Mouse (Mus musculus): ENCODE data around the gene Gtpbp8.

Gtpbp8 gene

GRCm38 (mm10) chr16:44745866-44746562 is at the start of gene Gtpbp8:
TSS of gene Gtpbp8 (minus strand) at chr16:44746363.
- DNase-seq, result peak; percentile 98

- no peak for DNase-seq
Measured at GRCm38 (mm10) chr16:44794416-44794815, 48.3 kb upstream of the Gtpbp8 start.

- DNase-seq, result peak; percentile 33
Measured at GRCm38 (mm10) chr16:44786934-44787333, 40.8 kb upstream of the Gtpbp8 start.

- no peak for DNase-seq
Measured at GRCm38 (mm10) chr16:44780751-44781150, 34.6 kb upstream of the Gtpbp8 start.

GRCm38 (mm10) chr16:44779494-44779893 is 33.3 kb upstream of the Gtpbp8 start:
- no peak for DNase-seq

- DNase-seq, result peak; percentile 95
Measured at GRCm38 (mm10) chr16:44778538-44779147, 32.5 kb upstream of the Gtpbp8 start.

GRCm38 (mm10) chr16:44774201-44774600 is 28.0 kb upstream of the Gtpbp8 start:
- no peak for DNase-seq

GRCm38 (mm10) chr16:44773673-44774072 is 27.5 kb upstream of the Gtpbp8 start:
- no peak for DNase-seq

- DNase-seq, result no peak
Measured at GRCm38 (mm10) chr16:44772577-44772976, 26.4 kb upstream of the Gtpbp8 start.

- no peak for DNase-seq
Measured at GRCm38 (mm10) chr16:44767967-44768366, 21.8 kb upstream of the Gtpbp8 start.

- DNase-seq, result no peak
Measured at GRCm38 (mm10) chr16:44767506-44767905, 21.3 kb upstream of the Gtpbp8 start.

- no peak for DNase-seq
Measured at GRCm38 (mm10) chr16:44766320-44766892, 20.2 kb upstream of the Gtpbp8 start.

GRCm38 (mm10) chr16:44765555-44766319 is 19.6 kb upstream of the Gtpbp8 start, which contains the start of gene Cd200r1:
TSS of gene Cd200r1 (plus strand) at chr16:44765736.
- DNase-seq, result peak; percentile 92

- DNase-seq, result no peak
Measured at GRCm38 (mm10) chr16:44761811-44762210, 15.6 kb upstream of the Gtpbp8 start.

GRCm38 (mm10) chr16:44757700-44758099 is 11.5 kb upstream of the Gtpbp8 start:
- DNase-seq, result no peak

- DNase-seq, result no peak
Measured at GRCm38 (mm10) chr16:44748007-44748406, 1.8 kb upstream of the Gtpbp8 start.

- DNase-seq, result no peak
Measured at GRCm38 (mm10) chr16:44745471-44745865, 695 bp downstream of the Gtpbp8 start.

GRCm38 (mm10) chr16:44742753-44743152 is 3.4 kb downstream of the Gtpbp8 start:
- no peak for DNase-seq

GRCm38 (mm10) chr16:44736118-44736517 is 10.0 kb downstream of the Gtpbp8 start:
- no peak for DNase-seq

- no peak for DNase-seq
Measured at GRCm38 (mm10) chr16:44735676-44736075, 10.5 kb downstream of the Gtpbp8 start.

- no peak for DNase-seq
Measured at GRCm38 (mm10) chr16:44734059-44734458, 12.1 kb downstream of the Gtpbp8 start.

- no peak for DNase-seq
Measured at GRCm38 (mm10) chr16:44727525-44727924, 18.6 kb downstream of the Gtpbp8 start.

All from heart, adult 11 months (tissue).